Mouse (Mus musculus): ENCODE results near the gene 4930523C07Rik. TPM values are rescaled to one million over a fixed set of nuclear protein-coding genes. Genes with fewer than 3 reads are reported as not detected.

4930523C07Rik gene
- polyA plus RNA-seq, 1 experiment = 1.6 TPM

DNA sequence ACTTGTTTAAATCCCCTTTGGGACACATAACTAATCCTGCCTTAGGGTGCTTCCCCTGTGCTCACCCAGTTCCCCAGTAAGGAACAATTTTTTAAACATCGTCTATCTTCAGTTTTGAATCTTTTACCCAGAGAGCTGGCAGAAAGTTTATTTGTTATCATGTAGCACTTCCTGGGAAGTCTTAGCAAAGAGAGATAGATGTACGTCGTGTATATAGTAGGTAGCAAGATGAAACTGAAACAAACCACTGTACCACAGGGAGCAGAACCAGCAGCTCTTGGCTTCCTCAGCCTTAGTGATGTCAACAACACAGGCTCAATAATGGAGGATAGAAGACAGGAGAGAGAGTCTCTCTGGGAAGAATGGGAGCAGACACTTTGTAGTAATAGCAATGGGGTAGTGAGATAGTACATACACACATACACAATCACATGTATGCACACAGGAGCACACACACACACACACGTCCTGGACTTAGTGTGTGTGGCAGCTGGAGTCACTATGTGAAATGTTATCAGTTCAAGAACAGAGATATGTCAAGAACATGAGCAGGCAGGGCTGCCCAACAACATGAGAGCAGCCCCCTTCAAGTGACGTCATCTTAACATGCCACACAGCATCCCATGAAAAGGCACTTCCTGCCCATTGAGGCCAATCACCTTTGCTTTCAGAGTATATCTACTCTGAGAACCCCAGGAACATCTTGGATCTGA is 10.3 kb downstream of the 4930523C07Rik start:
- no peak for TF ChIP-seq CTCF (IDR thresholded peaks at IDR 0.05; ENCODE audit: extremely low read depth, insufficient read depth, low read length)
- TF ChIP-seq POLR2A (IDR thresholded peaks at IDR 0.05; ENCODE audit: extremely low read depth, insufficient read depth, low read length) = no peak
- no peak overlapping the region for H3K27ac ChIP-seq (ENCODE audit: insufficient read depth, low read length)
- H3K4me3 ChIP-seq (ENCODE audit: insufficient read depth, low read length) = no peak overlapping the region
- no peaks in the 10 kb centered on the region; the same call in 1 of the 2 replicates for H3K4me1 ChIP-seq (ENCODE audit: control insufficient read depth, insufficient read depth, low read length)

GRCm38 (mm10) chr1:160057657-160058056 is 13.5 kb downstream of the 4930523C07Rik start:
- no peak for TF ChIP-seq POLR2A (IDR thresholded peaks at IDR 0.05; ENCODE audit: extremely low read depth, insufficient read depth, low read length)
- no peak overlapping the region for H3K27ac ChIP-seq (ENCODE audit: insufficient read depth, low read length)
- no peak overlapping the region for H3K4me3 ChIP-seq (ENCODE audit: insufficient read depth, low read length)
- H3K4me1 ChIP-seq (ENCODE audit: control insufficient read depth, insufficient read depth, low read length) = no peaks in the 10 kb centered on the region

DNA sequence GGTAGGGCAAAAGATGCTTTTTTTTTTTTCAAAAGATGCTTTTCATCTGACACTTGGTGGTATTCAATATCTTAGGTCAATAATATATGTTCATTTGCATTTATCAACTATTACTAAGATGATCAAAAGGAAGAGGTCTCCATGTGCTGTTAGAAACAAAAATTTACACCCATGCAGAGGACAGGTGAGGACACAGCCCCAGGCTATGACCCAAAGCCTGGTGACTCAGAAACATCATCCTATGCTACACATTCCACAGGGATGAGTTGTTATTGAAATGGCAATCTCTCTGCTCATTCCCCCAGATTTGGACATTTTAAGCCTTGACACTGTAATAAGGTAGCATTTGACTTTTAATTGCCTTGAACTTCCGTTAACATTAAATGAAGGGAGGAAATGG is 15.7 kb downstream of the 4930523C07Rik start:
- no peak overlapping the region for H3K4me3 ChIP-seq (ENCODE audit: insufficient read depth, low read length)
- no peak for TF ChIP-seq POLR2A (IDR thresholded peaks at IDR 0.05; ENCODE audit: extremely low read depth, insufficient read depth, low read length)
- TF ChIP-seq CTCF (IDR thresholded peaks at IDR 0.05; ENCODE audit: extremely low read depth, insufficient read depth, low read length) = no peak
- H3K4me1 ChIP-seq (ENCODE audit: control insufficient read depth, insufficient read depth, low read length) = no peaks in the 10 kb centered on the region
- H3K27ac ChIP-seq (ENCODE audit: insufficient read depth, low read length) = no peak overlapping the region

DNA sequence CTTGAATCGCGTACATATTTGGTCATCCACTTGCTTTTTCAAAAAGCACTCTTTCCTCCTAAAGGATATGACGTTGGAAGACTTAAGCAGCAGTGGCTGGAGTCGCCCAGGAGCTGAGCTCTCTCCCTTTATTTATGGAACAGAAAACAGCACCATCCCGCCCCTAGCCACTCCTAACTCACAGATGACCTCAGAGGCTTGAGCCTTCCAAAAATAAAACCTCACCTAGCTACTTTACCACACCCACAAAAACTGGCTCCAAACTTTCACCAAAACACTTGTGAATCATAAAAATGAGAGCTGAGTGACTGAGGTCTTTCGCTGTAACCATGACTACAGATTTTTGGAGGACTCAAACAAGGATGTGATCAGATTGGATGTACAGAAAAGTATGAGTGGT is 16.4 kb downstream of the 4930523C07Rik start:
- Histone ChIP-seq H3K4me1 (ENCODE audit: control insufficient read depth, insufficient read depth, low read length) (no peaks in the 10 kb centered on the region), H3K27ac (ENCODE audit: insufficient read depth, low read length) (no peak overlapping the region), H3K4me3 (ENCODE audit: insufficient read depth, low read length) (no peak overlapping the region)
- TF ChIP-seq CTCF (IDR thresholded peaks at IDR 0.05; ENCODE audit: extremely low read depth, insufficient read depth, low read length) = no peak
- no peak for TF ChIP-seq POLR2A (IDR thresholded peaks at IDR 0.05; ENCODE audit: extremely low read depth, insufficient read depth, low read length)

DNA sequence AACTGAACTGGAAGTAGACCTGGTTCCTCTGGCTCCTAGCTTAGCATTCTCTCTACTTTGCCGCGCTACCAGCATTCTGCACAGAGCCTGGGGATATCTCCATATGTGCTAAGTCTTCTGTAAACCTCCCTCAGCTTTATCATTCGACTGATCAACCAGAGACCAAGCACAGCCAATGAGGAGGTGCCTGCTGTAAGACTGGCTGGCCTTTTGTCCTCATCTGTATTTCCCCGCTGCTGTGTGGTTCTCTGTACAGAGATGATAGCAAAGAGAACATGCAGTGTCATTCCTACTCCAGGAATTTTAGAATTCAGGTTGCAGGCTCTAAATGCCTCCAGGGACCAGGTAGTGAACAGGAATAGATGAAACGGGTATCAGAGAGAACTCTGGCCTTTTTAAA is 17.1 kb downstream of the 4930523C07Rik start:
- TF ChIP-seq POLR2A (IDR thresholded peaks at IDR 0.05; ENCODE audit: extremely low read depth, insufficient read depth, low read length) (no peak), CTCF (IDR thresholded peaks at IDR 0.05; ENCODE audit: extremely low read depth, insufficient read depth, low read length) (no peak)

DNA sequence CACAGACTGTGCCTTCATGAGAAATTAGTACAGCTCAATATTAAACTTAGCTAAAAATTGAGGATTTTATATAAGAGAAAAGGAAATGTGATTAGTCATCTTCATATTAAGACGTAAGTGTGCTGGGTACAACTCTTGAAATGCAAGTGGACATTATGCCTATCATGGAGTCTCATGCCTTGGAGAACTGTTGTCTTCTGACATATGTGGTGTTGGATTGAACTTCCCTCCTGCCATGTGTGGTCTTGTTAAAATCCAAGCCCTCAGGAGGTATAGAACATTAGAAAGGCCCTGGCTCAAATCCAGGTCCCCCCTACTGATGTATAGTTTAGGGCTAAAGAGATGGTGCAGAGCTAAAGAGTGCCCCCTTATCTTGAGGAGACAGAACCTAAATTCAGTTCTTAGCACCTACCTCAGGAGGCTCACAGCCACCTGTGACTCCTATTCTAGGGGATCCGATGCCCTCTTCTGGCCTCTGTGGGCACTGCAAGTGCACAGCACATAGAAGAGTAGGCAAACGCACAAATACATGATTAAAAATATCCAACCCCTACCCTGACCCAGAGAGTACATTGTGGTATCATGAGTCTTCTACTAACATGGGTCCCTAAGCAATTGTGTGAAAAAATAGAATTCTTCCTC is 17.7 kb downstream of the 4930523C07Rik start:
- no peaks in the 10 kb centered on the region for H3K4me1 ChIP-seq (ENCODE audit: control insufficient read depth, insufficient read depth, low read length)
- peak; percentile 40 for TF ChIP-seq CTCF (IDR thresholded peaks at IDR 0.05; ENCODE audit: extremely low read depth, insufficient read depth, low read length)
- TF ChIP-seq POLR2A (IDR thresholded peaks at IDR 0.05; ENCODE audit: extremely low read depth, insufficient read depth, low read length) = no peak
- no peak overlapping the region for H3K4me3 ChIP-seq (ENCODE audit: insufficient read depth, low read length)
- no peak overlapping the region for H3K27ac ChIP-seq (ENCODE audit: insufficient read depth, low read length)

More for the DNA sequence above, 17.1 kb downstream of the 4930523C07Rik start:
- no peaks in the 10 kb centered on the region for H3K4me1 ChIP-seq (ENCODE audit: control insufficient read depth, insufficient read depth, low read length)
- no peak overlapping the region for H3K27ac ChIP-seq (ENCODE audit: insufficient read depth, low read length)
- no peak overlapping the region for H3K4me3 ChIP-seq (ENCODE audit: insufficient read depth, low read length)

DNA sequence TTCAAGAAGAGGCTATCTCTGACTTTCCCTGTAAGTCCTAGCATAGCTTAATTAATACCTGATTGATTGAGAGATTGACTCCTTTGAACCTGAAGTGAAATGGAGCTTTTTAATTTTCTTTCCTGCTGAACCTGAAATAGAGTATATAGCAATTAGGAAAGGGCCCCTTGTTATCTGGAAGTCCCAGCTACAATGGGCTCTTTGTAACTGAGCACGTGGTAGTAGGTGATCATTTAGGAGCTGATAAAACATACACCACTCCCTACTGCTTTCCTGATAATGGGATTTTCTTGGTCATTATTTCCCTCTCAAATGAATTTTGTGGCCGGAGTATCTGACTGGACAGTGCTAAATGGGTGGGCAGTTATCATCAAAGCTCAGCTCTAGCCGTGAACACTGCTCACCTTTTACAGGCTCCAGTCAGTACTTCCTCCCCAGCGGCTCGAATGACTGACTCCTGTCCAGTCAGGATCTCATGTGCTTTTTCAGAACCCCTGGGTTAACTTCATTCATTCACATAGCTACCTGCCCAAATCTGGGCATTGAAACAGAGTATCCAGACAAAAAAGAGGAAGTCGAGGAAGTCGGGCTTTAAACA is 20.5 kb downstream of the 4930523C07Rik start:
- TF ChIP-seq POLR2A (IDR thresholded peaks at IDR 0.05; ENCODE audit: extremely low read depth, insufficient read depth, low read length) (no peak), CTCF (IDR thresholded peaks at IDR 0.05; ENCODE audit: extremely low read depth, insufficient read depth, low read length) (no peak)
- H3K4me1 ChIP-seq (ENCODE audit: control insufficient read depth, insufficient read depth, low read length) = no peaks in the 10 kb centered on the region
- H3K27ac ChIP-seq (ENCODE audit: insufficient read depth, low read length) = no peak overlapping the region
- H3K4me3 ChIP-seq (ENCODE audit: insufficient read depth, low read length) = no peak overlapping the region

GRCm38 (mm10) chr1:160078882-160079661 is 34.9 kb downstream of the 4930523C07Rik start:
- no peak for TF ChIP-seq CTCF (IDR thresholded peaks at IDR 0.05; ENCODE audit: extremely low read depth, insufficient read depth, low read length)
- TF ChIP-seq POLR2A (IDR thresholded peaks at IDR 0.05; ENCODE audit: extremely low read depth, insufficient read depth, low read length) = no peak

DNA sequence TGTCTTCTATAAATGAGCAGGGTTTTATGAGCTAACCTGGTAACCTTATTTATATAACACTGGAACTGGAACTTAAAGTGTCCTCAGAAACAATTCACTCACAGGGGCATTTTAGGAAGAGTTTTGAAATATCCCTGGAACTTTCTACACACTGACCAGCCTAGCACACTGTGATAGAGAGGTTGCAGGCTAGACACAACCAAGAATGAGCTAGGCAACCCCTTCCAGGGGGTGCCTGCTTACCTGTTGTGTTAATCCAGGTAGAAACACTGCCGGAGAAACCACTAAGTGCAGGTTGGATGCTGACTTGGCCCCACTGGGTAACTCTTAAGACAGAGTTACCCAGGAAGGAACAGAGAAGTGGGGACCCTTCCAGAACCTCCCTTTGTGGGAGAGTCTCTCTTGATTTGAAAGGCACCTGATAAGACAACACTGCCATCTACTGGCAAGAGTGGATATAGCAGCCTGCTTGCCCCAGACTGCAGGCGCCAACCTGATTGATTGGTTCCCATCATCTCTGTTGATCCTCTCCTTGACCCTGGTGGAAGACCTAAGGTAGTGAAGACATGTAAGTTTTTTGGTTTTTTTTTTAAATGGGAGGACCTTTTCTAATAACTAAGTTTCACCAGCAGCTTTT is 36.7 kb downstream of the 4930523C07Rik start:
- Histone ChIP-seq H3K4me3 (ENCODE audit: insufficient read depth, low read length) (no peak overlapping the region), H3K4me1 (ENCODE audit: control insufficient read depth, insufficient read depth, low read length) (no peaks in the 10 kb centered on the region), H3K27ac (ENCODE audit: insufficient read depth, low read length) (no peak overlapping the region)
- TF ChIP-seq POLR2A (IDR thresholded peaks at IDR 0.05; ENCODE audit: extremely low read depth, insufficient read depth, low read length) = no peak
- peak; percentile 91 for TF ChIP-seq CTCF (IDR thresholded peaks at IDR 0.05; ENCODE audit: extremely low read depth, insufficient read depth, low read length)

More at GRCm38 (mm10) chr1:160078882-160079661, 34.9 kb downstream of the 4930523C07Rik start:
- Histone ChIP-seq H3K27ac (ENCODE audit: insufficient read depth, low read length) (no peak overlapping the region), H3K4me1 (ENCODE audit: control insufficient read depth, insufficient read depth, low read length) (no peaks in the 10 kb centered on the region), H3K4me3 (ENCODE audit: insufficient read depth, low read length) (no peak overlapping the region)
